Mouse (Mus musculus) hindbrain, embryonic 13.5 days (tissue): ENCODE results near the gene Clec4a2. TPM values are rescaled to one million over a fixed set of nuclear protein-coding genes. Genes with fewer than 3 reads are reported as not detected.
"Not testable (repeated sequence)": the region's sequence is repeated elsewhere in the genome, so short reads cannot be mapped to it uniquely, and the experiment has no call there.

Experiments
- ATAC-seq: fragments of 200-750 bp; cut with Nextera tagmentation; 2 replicates; pipeline ENCODE4 v1.8.0; 2017; ENCODE audit warnings: moderate TSS enrichment; ENCODE audit not compliant: low FRiP score
- H3K27ac ChIP-seq: fragments of 300-500 bp; sonication (generic); 2 replicates; pipeline ENCODE4 v1.5.1; 2015; ENCODE audit warnings: inconsistent platforms, mild to moderate bottlenecking, moderate library complexity
- H3K27me3 ChIP-seq: fragments of 300-500 bp; sonication (generic); 2 replicates; pipeline ENCODE4 v1.6.1; 2015; ENCODE audit warnings: mild to moderate bottlenecking, inconsistent platforms
- H3K36me3 ChIP-seq: fragments of 300-500 bp; sonication (generic); 2 replicates; pipeline ENCODE4 v1.6.1; 2015; ENCODE audit warnings: mild to moderate bottlenecking, inconsistent platforms
- H3K4me1 ChIP-seq: fragments of 300-500 bp; sonication (generic); replicated peaks from 2 replicates; pipeline ENCODE4 v1.6.1; 2015; ENCODE audit warnings: inconsistent platforms
- H3K4me2 ChIP-seq: fragments of 300-500 bp; sonication (generic); 2 replicates; pipeline ENCODE4 v1.6.1; 2015; ENCODE audit warnings: inconsistent platforms, mild to moderate bottlenecking, moderate library complexity
- H3K4me3 ChIP-seq: fragments of 300-500 bp; sonication (generic); 2 replicates; pipeline ENCODE4 v1.5.1; 2015; ENCODE audit warnings: mild to moderate bottlenecking, inconsistent platforms
- H3K9ac ChIP-seq: fragments of 300-500 bp; sonication (generic); 2 replicates; pipeline ENCODE4 v1.6.1; 2015; ENCODE audit warnings: mild to moderate bottlenecking, inconsistent platforms
- H3K9me3 ChIP-seq: fragments of 300-500 bp; sonication (generic); 2 replicates; pipeline ENCODE4 v1.6.1; 2016; ENCODE audit warnings: inconsistent platforms
- WGBS: fragments of 180-500 bp; shearing (Covaris S2); methylation state at CpG from one replicate; pipeline ENCODE4 v1.1.7; 2015; 5-methylcytosine and 5-hydroxymethylcytosine counted together
- polyA plus RNA-seq: library from polyadenylated mRNA; unstranded; fragments of >200 nt; fragmentation: Nextera tagmentation; extraction: Ambion mirVana; gene quantifications from 2 replicates; pipeline ENCODE4 v1.2.1, GENCODE M21; 2015

Gene Clec4a2
- 1.0 and 1.4 TPM in 2 replicates for polyA plus RNA-seq

DNA sequence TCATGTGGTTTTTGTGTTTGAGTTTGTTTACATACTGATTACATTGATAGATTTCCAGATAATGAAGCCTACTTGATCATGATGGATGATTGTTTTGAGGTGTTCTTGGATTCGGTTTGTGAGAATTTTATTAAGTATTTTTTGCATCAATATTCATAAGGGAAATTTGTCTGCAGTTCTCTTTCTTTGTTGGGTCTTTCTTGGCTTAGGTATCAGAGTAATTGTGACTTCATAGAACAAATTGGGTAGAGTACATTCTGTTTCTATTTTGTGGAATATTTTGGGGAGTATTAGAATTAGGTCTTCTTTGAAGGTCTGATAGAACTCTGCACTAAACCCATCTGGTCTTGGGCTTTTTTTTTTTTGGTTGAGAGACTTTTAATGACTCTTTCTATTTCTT is at the start of gene Clec4a2:
Gene Clec4a2 (plus strand): TSS at position 301 of the 400 bp plus-strand sequence.
- H3K4me2 ChIP-seq, H3K27me3 ChIP-seq, H3K9me3 ChIP-seq, H3K36me3 ChIP-seq, H3K27ac ChIP-seq, H3K4me1 ChIP-seq, ATAC-seq, H3K4me3 ChIP-seq, H3K9ac ChIP-seq: not testable (repeated sequence)
- 63% methylated on average over 1 of the region's 1 CpGs for WGBS

DNA sequence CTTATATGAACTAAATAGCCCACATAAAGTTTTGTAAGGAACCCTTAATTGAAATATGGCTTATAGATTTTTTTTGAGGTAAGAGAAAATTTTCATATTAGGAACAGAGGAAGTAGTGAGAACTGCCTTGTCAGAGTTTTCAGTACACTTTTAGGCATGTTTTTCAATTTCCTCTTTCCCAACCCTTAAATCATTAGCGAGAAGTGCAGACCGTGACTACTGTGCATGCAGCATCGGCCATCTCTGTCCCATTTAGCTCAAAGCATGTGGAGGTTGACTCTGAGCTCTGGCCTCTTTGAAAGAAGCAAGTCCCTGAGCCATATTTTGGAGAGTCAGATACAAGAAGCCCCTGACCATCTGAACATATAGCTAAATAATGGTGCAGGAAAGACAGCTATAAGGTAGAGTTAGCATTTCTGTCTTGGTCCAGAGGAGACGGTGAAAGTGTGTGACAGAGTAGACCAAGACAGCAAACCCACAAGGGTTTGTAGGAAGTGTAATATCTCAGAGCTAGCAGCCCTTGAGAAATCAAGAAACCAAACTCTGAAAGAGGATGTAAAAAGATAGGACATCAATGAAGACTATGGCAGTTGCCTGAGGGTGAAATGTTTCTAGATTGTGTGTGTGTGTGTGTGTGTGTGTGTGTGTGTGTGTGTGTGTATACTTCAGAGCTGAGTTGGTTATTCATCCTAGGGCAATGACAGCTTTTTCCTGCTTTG is 10.9 kb upstream of the Clec4a2 start:
- H3K4me1 ChIP-seq: no peaks in the 10 kb centered on the region
- no peaks in the 10 kb centered on the region for H3K27me3 ChIP-seq

DNA sequence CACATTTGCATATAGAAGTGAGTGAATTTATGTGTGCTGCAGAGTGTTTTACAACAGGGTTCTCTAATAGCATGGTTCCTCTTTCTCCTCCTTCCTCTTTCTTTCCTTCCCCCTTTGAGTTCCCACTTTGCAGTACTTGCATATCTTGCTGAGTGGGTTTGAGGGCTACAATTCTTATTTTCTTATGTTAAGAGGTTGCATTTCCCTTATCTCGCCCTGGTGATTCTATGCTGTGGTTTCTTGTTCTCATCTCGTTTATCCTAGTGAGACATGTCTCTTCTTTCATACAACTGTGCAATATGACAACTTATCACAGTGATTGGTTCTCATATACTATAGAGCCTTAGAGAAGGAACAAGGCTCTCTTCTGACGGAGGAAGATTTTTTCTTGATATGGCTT is 17.0 kb downstream of the Clec4a2 start:
- 82% methylated on average over 3 of the region's 3 CpGs for WGBS
- ATAC-seq: no peak
- H3K27me3 ChIP-seq: no peaks in the 10 kb centered on the region
- 0 out of 2 replicates have a peak, but pooled peaks cover 4% of the 10 kb centered on the region for H3K9me3 ChIP-seq
- no peak overlapping the region for H3K4me2 ChIP-seq
- H3K9ac ChIP-seq: no peak overlapping the region
- H3K36me3 ChIP-seq: no peaks in the 10 kb centered on the region
- no peak overlapping the region for H3K27ac ChIP-seq
- no peaks in the 10 kb centered on the region for H3K4me1 ChIP-seq
- H3K4me3 ChIP-seq: no peak overlapping the region

More for the DNA sequence above, 10.9 kb upstream of the Clec4a2 start:
- Histone ChIP-seq H3K36me3 (no peaks in the 10 kb centered on the region), H3K4me2 (no peak overlapping the region), H3K9ac (no peak overlapping the region), H3K4me3 (no peak overlapping the region), H3K27ac (no peak overlapping the region), H3K9me3 (0 out of 2 replicates have a peak, but pooled peaks cover 6% of the 10 kb centered on the region)
- no peak for ATAC-seq
- WGBS: 93% methylated on average over 4 of the region's 4 CpGs

DNA sequence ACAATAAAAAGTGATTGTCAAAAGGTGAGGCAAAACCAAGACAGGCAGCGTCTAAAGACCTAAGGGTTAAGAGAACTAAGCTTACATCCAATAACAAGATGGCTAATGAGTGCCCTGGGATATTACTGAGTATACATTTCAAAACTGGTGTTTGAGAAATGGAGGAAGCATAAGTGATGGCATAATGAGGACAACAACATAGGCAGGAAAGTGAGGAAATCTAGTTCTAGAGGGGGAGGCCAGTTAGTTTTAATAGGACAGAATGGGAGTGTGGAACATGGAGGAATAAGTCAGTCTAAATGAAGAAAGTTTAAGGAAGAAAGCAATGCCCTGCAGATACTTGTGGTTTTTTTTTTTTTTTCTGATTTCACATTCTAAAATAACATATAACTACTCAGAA is 20.9 kb downstream of the Clec4a2 start:
- Histone ChIP-seq H3K27me3 (no peaks in the 10 kb centered on the region), H3K27ac (no peak overlapping the region), H3K9me3 (0 out of 2 replicates have a peak, but pooled peaks cover 4% of the 10 kb centered on the region), H3K36me3 (no peaks in the 10 kb centered on the region), H3K9ac (no peak overlapping the region), H3K4me2 (no peak overlapping the region), H3K4me3 (no peak overlapping the region), H3K4me1 (no peaks in the 10 kb centered on the region)
- no peak for ATAC-seq
- WGBS: 58% methylated on average over 1 of the region's 1 CpGs

DNA sequence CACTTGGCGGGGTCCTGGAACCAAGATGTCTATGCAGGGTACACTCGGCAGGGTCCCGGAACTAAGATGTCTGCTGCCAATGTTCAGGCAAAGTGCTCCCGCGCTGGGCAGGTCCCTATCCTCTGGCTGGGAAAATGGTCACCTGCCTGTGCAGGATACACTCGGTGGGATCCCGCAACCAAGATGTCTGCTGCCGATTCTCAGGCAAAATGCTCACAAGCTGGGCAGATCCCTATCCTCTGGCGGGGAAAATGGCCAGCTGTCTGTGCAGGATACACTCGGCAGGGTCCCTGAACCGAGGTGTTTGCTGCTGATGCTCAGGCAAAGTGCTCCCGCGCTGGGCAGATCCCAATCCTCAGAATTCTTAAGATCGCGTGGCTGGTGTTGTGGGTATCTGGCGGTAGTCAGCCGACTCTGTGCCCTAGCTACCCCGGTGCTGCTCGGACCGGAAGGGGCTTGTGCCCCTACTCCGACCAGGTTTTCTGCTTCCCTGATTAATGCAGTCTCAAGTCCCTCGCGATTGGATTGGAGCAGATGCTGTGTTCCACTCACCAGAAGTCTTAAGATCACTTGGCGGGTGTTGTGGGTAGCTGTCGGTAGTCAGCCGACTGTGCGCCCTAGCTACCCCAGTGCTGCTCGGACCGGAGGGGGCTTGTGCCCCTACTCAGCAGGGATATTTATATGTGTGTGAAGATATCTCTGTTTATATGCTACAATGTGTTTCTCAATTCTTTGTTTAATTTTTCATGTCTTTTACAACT is 31.7 kb downstream of the Clec4a2 start:
- WGBS: 73% methylated on average over 29 of the region's 29 CpGs
- H3K4me1 ChIP-seq: not testable (repeated sequence)

DNA sequence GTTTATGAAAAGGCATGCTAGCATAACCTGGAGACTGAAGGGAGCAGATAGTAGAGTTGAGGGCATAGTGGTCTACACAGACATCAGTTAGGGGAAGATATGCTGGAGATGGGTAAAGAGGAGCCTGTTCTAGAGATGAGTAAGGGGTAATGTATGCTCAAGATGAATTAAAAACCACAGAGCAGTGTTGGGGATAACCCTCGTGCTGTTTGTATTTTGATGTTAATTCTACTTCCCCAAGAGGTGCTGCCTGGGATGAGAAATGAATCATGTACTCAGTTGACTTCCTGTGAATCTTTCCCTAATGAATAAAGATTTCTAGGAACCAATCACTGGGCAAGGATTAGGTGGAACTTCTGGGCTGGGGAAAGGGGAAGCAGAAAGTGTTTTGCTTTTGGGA is 63.9 kb downstream of the Clec4a2 start:
- Histone ChIP-seq H3K4me3 (no peak overlapping the region), H3K36me3 (no peaks in the 10 kb centered on the region), H3K27me3 (no peaks in the 10 kb centered on the region), H3K9ac (no peak overlapping the region), H3K27ac (no peak overlapping the region), H3K4me1 (no peaks in the 10 kb centered on the region), H3K4me2 (no peak overlapping the region), H3K9me3 (no peaks in the 10 kb centered on the region)
- WGBS: 61% methylated on average over 1 of the region's 1 CpGs
- no peak for ATAC-seq

More for the DNA sequence above, 31.7 kb downstream of the Clec4a2 start:
- not testable (repeated sequence) for H3K9me3 ChIP-seq, H3K9ac ChIP-seq, H3K36me3 ChIP-seq, H3K27me3 ChIP-seq, H3K4me2 ChIP-seq, ATAC-seq, H3K27ac ChIP-seq, H3K4me3 ChIP-seq

DNA sequence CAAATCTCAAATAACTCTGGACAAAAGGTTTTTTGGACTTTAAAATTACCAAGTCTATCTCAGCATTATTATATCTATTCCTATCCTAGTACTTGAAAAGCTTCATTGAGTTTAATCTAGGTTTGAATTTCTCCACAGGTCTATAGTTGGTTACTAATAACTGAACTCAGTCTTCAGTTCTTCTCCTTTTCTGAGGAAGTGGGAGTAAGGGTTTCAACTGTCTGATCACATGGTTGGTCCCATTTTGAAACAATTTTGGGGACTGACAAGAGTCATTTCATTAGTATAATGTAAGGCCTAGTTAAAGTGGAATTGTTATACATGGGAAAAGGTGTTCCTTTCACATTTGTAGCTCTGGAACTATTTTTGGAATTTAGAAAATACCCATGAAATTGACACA is 64.8 kb downstream of the Clec4a2 start:
- H3K27ac ChIP-seq: no peak overlapping the region
- H3K4me2 ChIP-seq: no peak overlapping the region
- no peaks in the 10 kb centered on the region for H3K36me3 ChIP-seq
- H3K4me1 ChIP-seq: no peaks in the 10 kb centered on the region
- H3K9ac ChIP-seq: no peak overlapping the region
- H3K4me3 ChIP-seq: no peak overlapping the region
- H3K9me3 ChIP-seq: no peaks in the 10 kb centered on the region
- H3K27me3 ChIP-seq: no peaks in the 10 kb centered on the region
- no peak for ATAC-seq

DNA sequence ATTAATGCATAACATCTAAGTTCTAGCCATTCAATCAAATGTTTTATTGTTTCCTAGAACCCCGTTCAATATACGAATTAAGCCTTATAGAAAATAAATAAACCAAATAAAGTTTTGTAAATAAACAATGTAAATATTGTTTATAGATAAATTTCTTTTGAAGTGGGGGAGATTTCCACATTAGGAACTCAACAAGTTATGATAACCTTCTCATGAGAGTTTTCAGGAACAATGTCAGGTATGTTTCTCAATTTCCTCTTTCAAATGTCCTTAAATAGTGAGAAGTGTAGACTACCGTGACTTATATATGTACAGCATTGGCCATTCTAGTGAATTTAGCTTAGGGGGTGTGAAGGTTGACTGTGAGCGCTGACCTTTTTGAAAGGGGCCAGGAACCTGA is 66.4 kb downstream of the Clec4a2 start, which contains the start of gene Clec4b2:
Gene Clec4b2 (plus strand): TSS at position 301 of the 400 bp plus-strand sequence.
- Histone ChIP-seq H3K4me1 (no peaks in the 10 kb centered on the region), H3K27me3 (no peaks in the 10 kb centered on the region), H3K9ac (no peak within 1 kb of the TSS), H3K36me3 (no peaks in the 10 kb centered on the region), H3K9me3 (no peaks in the 10 kb centered on the region), H3K4me2 (no peak within 1 kb of the TSS), H3K27ac (no peak within 1 kb of the TSS), H3K4me3 (no peak within 1 kb of the TSS)
- 92% methylated on average over 4 of the region's 4 CpGs for WGBS
- ATAC-seq: no peak

DNA sequence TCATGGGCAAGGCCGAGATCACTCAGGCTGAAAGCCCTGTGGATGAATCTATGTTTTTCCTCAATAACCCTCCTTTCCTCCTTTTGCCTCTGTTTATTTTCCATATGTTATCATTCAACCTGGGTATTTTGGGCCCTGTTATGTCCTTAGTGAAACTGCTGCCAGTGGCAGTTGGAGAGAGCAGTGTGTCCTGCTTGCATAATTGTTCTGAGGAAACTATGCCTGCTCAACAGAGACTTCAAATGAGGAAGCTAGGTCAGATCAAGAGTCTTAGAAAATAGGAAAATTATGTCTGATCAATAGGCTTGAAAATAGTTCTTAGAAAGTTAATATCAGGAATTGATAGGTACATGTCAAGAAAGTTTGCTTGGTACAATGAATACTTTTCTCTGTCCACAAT is 69.3 kb downstream of the Clec4a2 start:
- Histone ChIP-seq H3K4me2 (no peak overlapping the region), H3K27me3 (no peaks in the 10 kb centered on the region), H3K27ac (no peak overlapping the region), H3K9ac (no peak overlapping the region), H3K4me1 (no peaks in the 10 kb centered on the region), H3K4me3 (no peak overlapping the region), H3K9me3 (no peaks in the 10 kb centered on the region), H3K36me3 (no peaks in the 10 kb centered on the region)
- WGBS: 89% methylated on average over 1 of the region's 1 CpGs
- no peak for ATAC-seq

DNA sequence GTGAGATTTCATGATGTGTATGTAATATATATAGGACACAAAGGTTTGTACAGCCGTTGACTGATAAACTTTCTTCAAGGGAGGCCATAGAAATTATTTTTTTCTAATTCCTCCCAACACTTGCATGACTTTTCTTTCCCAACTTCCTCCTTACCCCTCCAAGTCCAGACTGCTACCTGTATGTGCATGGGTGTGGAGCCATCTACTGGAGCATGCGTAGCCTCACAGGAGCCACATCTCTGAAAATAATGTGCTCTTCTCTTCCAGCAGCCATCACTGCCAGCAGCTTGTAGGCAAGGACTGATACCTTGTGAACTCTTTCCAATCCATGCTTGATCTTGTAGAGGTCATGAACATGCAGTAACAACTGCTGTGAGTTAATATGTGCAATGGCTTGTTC is 78.6 kb downstream of the Clec4a2 start:
- H3K4me1 ChIP-seq, H3K9ac ChIP-seq, H3K27ac ChIP-seq, H3K4me3 ChIP-seq, H3K9me3 ChIP-seq, ATAC-seq, H3K4me2 ChIP-seq, H3K36me3 ChIP-seq, H3K27me3 ChIP-seq: not testable (repeated sequence)
- 80% methylated on average over 2 of the region's 2 CpGs for WGBS
